Mouse (Mus musculus): ENCODE results near the gene Lyrm7. TPM values are rescaled to one million over a fixed set of nuclear protein-coding genes. Genes with fewer than 3 reads are reported as not detected.
"Not testable (repeated sequence)": the region's sequence is repeated elsewhere in the genome, so short reads cannot be mapped to it uniquely, and the experiment has no call there.

Lyrm7 gene
- polyA plus RNA-seq, 2 experiments: 8.2 to 10.8 TPM

DNA sequence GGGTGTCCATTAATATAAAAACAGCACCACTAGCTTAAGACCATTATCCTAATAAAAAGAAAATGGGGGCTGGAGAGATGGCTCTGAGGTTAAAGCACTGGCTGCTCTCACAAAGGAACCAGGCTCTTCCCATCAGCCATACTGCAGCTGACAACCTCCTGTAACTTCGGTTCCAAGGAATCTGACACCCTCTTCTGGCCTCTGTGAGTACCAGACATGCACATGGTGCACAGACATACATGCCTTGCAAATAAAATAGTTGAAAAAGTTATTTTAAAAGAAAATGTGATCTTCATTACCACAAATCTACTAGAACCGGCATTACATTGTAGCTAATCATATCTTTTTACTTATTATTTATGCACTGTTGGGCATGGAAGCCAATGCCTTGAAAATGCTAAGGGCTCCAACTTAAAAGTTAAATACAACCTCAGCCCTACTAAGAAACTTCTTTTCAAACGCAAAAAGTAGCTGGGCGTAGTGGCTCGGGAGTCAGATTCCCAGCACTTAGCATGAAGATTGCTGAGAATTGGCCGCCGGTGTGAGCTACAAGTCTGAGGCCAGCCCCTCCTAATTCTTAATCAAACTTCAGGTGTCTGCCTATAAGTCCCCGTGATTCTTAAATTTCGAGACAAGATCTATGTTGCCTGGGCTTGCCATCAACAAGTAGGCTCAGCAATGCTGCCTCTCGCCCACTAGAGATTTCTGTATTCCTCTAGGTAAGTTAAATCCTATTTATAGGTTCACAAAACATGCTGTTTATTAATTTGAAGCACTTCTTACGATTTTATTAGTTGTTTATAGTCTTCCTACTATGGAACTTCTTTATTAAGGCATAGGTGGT is 1.2 kb downstream of the Lyrm7 start:
- Histone ChIP-seq H3K9me3 (ENCODE audit: control insufficient read depth, low read length) (no peaks in the 10 kb centered on the region), H3K4me1 (ENCODE audit: control insufficient read depth, insufficient read depth, low read length) (peaks cover 5% of the 10 kb centered on the region; the same call in 1 of the 2 replicates), H3K27ac (replicated peaks; ENCODE audit: low read depth, low read length) (no peak overlapping the region), H3K4me2 (replicated peaks; ENCODE audit: low read depth, low read length, severe bottlenecking) (peak overlapping the region; percentile 59), H3K9ac (ENCODE audit: low read depth, low read length, severe bottlenecking) (peak overlapping the region; percentile 58), H3K4me3 (replicated peaks; ENCODE audit: low read length) (peak overlapping the region; percentile 52), H3K27me3 (ENCODE audit: control insufficient read depth, insufficient read depth, low read length) (no peaks in the 10 kb centered on the region), H3K36me3 (ENCODE audit: control insufficient read depth, insufficient read depth, low read length) (no peaks in the 10 kb centered on the region)
- no peak for TF ChIP-seq POLR2A (IDR thresholded peaks at IDR 0.05; ENCODE audit: borderline replicate concordance, extremely low read depth, insufficient read depth, insufficient read length)
- no peak for ATAC-seq (ENCODE audit: low FRiP score, low read depth)
- DNase-seq (ENCODE audit: low spot score): peak; percentile 62
- 14% methylated on average over 11 of the region's 11 CpGs for WGBS

DNA sequence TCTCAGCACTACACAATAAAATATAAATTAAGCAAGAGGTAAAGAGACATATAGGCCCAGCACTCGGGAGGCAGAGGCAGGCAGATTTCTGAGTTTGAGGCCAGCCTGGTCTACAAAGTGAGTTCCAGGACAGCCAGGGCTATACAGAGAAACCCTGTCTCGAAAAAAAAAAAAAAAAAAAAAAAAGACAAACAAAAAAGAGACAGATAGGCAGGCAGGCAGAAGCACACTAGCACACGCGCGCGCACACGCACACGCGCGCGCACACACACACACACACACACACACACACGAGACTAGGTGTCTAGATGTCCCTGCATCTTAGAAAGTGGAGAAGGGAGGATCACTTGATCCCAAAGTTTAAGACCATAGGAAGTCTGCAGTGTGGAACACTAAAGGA is 1.8 kb downstream of the Lyrm7 start:
- not testable (repeated sequence) for DNase-seq (ENCODE audit: low spot score); H3K4me2 ChIP-seq (replicated peaks; ENCODE audit: low read depth, low read length, severe bottlenecking); ATAC-seq (ENCODE audit: low FRiP score, low read depth); H3K27me3 ChIP-seq (ENCODE audit: control insufficient read depth, insufficient read depth, low read length); H3K9me3 ChIP-seq (ENCODE audit: control insufficient read depth, low read length); H3K4me1 ChIP-seq (ENCODE audit: control insufficient read depth, insufficient read depth, low read length); H3K27ac ChIP-seq (replicated peaks; ENCODE audit: low read depth, low read length); H3K36me3 ChIP-seq (ENCODE audit: control insufficient read depth, insufficient read depth, low read length); H3K9ac ChIP-seq (ENCODE audit: low read depth, low read length, severe bottlenecking); H3K4me3 ChIP-seq (replicated peaks; ENCODE audit: low read length)
- WGBS: 95% methylated on average over 11 of the region's 12 CpGs

DNA sequence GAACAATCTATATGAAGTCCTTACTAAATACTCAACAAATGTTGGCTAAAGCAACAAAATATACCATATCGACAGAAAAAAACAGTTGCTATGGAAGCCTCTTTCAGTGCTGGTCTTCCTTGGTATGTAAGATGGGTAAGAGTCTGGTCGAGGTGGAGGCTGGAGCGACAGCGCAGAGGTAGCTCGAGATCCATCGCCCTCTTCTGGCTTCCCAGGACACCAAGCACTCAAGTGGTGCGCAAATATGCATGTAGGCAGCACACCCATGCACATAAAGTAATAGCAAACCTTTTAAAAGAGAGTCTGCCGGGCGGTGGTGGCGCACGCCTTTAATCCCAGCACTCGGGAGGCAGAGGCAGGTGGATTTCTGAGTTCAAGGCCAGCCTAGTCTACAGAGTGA is 9.1 kb downstream of the Lyrm7 start:
- 93% methylated on average over 12 of the region's 12 CpGs for WGBS
- ATAC-seq (ENCODE audit: low FRiP score, low read depth): no peak

DNA sequence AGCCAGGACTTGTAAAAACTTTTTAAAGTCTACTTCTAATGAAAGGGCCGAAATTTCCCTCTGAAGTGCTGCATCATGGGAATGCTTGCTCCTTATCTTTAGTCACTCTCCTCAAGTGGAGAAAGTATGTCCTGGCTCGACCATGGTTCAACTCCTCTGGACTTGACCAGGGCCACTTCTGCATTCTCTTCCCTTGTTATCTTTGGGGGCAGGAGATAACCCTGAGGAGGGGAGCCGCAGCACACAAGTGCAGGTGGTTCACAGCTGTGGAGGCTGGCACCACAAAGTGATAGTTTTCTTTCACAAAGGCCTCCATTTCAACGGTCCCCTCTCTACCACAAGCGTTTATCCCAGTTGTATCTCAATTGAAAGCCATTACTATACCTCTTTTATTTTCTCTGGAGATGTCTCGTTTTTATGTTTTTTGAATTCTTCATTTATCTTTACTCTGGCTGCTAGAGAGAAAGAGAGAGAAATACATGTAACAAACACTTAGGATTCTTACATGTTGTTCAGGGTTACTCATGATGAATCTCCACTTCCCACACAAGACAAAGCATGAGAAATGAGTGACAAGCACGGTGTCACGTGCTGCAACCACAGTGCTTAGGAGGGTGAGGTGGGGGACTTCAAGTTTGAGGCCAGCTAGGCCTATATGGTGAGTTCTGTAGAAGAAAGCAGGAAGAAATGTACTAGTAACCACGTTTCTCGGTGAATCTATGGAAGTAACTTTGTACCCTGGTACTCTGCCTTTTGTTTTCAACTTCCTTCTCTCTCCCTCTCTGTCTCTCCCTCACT is 10.6 kb downstream of the Lyrm7 start:
- Histone ChIP-seq H3K27me3 (ENCODE audit: control insufficient read depth, insufficient read depth, low read length) (no peaks in the 10 kb centered on the region), H3K27ac (replicated peaks; ENCODE audit: low read depth, low read length) (no peak overlapping the region), H3K4me3 (replicated peaks; ENCODE audit: low read length) (no peak overlapping the region), H3K4me2 (replicated peaks; ENCODE audit: low read depth, low read length, severe bottlenecking) (no peak overlapping the region), H3K9ac (ENCODE audit: low read depth, low read length, severe bottlenecking) (no peak overlapping the region), H3K36me3 (ENCODE audit: control insufficient read depth, insufficient read depth, low read length) (no peaks in the 10 kb centered on the region), H3K4me1 (ENCODE audit: control insufficient read depth, insufficient read depth, low read length) (no peaks in the 10 kb centered on the region), H3K9me3 (ENCODE audit: control insufficient read depth, low read length) (no peaks in the 10 kb centered on the region)
- no peak for DNase-seq (ENCODE audit: low spot score)
- WGBS: 81% methylated on average over 10 of the region's 10 CpGs
- TF ChIP-seq POLR2A (IDR thresholded peaks at IDR 0.05; ENCODE audit: borderline replicate concordance, extremely low read depth, insufficient read depth, insufficient read length): no peak
- no peak for ATAC-seq (ENCODE audit: low FRiP score, low read depth)

More for the DNA sequence above, 9.1 kb downstream of the Lyrm7 start:
- no peak for DNase-seq (ENCODE audit: low spot score)
- no peak overlapping the region for H3K27ac ChIP-seq (replicated peaks; ENCODE audit: low read depth, low read length)
- no peaks in the 10 kb centered on the region for H3K27me3 ChIP-seq (ENCODE audit: control insufficient read depth, insufficient read depth, low read length)
- TF ChIP-seq POLR2A (IDR thresholded peaks at IDR 0.05; ENCODE audit: borderline replicate concordance, extremely low read depth, insufficient read depth, insufficient read length): no peak
- H3K36me3 ChIP-seq (ENCODE audit: control insufficient read depth, insufficient read depth, low read length): no peaks in the 10 kb centered on the region
- H3K9me3 ChIP-seq (ENCODE audit: control insufficient read depth, low read length): no peaks in the 10 kb centered on the region
- H3K4me3 ChIP-seq (replicated peaks; ENCODE audit: low read length): no peak overlapping the region
- H3K4me2 ChIP-seq (replicated peaks; ENCODE audit: low read depth, low read length, severe bottlenecking): no peak overlapping the region
- no peaks in the 10 kb centered on the region for H3K4me1 ChIP-seq (ENCODE audit: control insufficient read depth, insufficient read depth, low read length)
- H3K9ac ChIP-seq (ENCODE audit: low read depth, low read length, severe bottlenecking): no peak overlapping the region

All from limb, embryonic 14.5 days (tissue).